Mouse (Mus musculus): ENCODE data around the gene Gm12355.

DNA sequence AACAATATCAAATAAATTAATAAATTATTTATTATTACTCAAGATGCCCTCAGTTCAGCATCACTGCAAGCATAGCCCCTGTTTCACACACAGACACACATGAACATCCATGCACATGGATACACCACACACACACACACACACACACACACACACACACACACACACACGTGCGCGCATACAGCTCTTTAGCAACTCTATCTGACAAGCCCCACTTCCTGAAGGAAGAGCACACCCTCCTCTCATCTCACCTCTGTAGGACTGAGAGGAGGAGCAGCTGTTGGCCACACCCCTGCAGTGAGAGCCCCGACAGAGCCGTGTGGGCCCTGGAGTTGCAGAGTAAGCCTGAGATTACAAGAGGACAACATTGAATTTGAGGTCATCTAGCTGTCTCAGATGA, 14.6 kb upstream of the Gm12355 start:
- no peak for TF ChIP-seq POLR2A (IDR thresholded peaks at IDR 0.05; ENCODE audit: low read depth, low read length)
- no peak for TF ChIP-seq CTCF (IDR thresholded peaks at IDR 0.05; ENCODE audit: extremely low read depth, insufficient read depth, insufficient read length, insufficient replicate concordance)

Measured in spleen, adult 2 months (tissue).